Mouse (Mus musculus) neural tube, postnatal 0 days (tissue): ENCODE measurements around the gene Fsd2. TPM values are rescaled to one million over a fixed set of nuclear protein-coding genes. Genes with fewer than 3 reads are reported as not detected.

Experiments used
- microRNA counts: library from miRNA; unstranded; fragments of <30 nt; microRNA quantifications from one replicate; lab custom pipeline; 2015
- polyA plus RNA-seq: library from polyadenylated mRNA; unstranded; fragments of >200 nt; fragmentation: Nextera tagmentation; extraction: Ambion mirVana; gene quantifications from 2 replicates; pipeline ENCODE4 v1.2.1, GENCODE M21; 2015

Fsd2 gene
- polyA plus RNA-seq, result 0.17 and 0.23 TPM in 2 replicates

GRCm38 (mm10) chr7:81566892-81567291 is at the start of gene Fsd2:
Gene Fsd2 (minus strand): TSS chr7:81566944.

DNA sequence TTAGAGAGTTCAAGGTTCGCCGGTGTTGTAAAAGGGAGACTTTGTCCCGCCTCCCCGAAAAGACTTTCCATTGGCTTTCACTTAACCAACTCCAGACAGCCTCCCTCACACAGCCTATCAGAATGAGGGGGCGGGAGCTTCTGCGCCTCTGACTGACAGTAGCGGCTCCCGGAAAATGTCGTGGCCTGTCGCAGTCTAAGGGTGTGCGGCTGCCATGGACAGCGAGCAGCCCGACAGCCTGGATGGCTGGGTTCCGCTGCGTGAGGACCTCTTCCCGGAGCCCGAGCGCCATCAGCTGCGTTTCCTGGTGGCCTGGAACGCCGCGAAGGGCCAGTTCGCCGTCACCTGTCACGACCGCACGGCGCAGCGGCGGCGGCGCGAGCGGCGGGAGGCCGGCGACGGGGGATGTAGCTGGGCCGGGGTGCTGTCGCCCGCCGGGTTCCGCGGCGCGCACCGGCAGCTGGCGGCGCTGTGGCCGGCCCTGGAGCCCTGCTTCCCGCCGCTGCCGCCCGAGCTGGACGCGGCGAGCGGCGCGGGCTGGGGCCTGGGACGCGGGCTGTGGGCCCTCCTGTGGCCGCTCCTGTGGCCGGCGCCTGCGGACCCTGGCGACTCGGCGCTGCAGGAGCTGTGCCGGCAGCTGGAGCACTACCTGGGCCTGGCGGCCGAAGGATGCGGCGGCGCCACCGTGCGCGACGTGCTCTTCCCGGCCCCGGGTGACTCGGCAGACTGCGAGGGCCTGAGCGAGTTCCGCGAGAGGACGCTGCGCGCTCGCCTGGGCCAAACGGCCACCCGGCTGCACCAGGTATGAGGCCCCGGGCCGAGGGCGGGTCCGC is 4.6 kb upstream of the Fsd2 start, which contains the start of gene Whamm:
Gene Whamm (plus strand): TSS at position 159 of the 833 bp plus-strand sequence.

GRCm38 (mm10) chr7:81498181-81498580 is 68.6 kb downstream of the Fsd2 start, which contains the start of gene BC048679:
Gene BC048679 (minus strand): TSS chr7:81498281.

DNA sequence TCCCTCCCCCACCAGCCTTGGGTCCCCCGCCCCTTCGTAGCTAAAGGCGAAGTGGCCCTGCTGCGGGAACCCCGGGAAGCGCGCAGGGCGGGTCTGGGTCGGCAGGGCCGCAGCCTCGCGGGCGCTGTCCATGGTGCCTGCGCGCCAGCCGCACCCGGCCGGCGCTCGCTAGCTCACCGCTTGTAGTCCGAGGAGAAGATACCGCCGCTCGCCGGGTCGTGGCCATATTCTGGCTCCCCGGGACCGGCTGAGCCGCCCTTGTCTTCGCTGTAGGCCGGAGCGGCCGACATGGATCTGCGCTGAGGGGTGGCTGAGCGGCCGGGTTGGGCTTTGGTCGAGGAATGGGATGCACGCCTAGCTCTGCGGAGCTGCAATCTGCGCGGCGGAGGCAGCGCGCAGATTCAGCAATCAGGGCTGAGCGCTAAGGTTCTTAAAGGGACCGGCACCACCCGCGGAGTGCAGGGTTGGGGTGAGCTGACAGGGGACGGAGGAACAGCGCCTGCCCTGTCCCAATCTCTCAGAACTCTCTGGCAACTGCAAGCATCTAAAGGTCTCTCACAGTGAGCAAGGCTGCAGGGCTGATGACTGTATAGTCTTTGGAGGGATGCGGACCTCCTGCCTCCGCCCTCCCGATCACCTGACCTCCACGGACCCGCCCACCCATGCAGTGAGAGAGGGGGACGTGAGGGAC is 73.3 kb downstream of the Fsd2 start, which contains the start of gene Ap3b2:
Gene Ap3b2 (minus strand): TSS at position 595 of the 691 bp plus-strand sequence.

MicroRNAs within 50 kb of the gene (microRNA counts, 519-probe panel; counts per million panel counts)
- 40.5 counts per million for microRNA mmu-miR-1839-3p (lab: Ali Mortazavi, UCI)
- microRNA mmu-miR-1839-5p (lab: Ali Mortazavi, UCI), result 4,416 counts per million, percentile 46 among the panel's probes with 10 or more counts

Other genes with a start within 250 kb of the Fsd2 start
- gene Rps17, start 221.7 kb downstream of the Fsd2 start, polyA plus RNA-seq, result 719 and 733 TPM in 2 replicates
- gene Cpeb1, start 111.5 kb downstream of the Fsd2 start, polyA plus RNA-seq, result 7.9 and 11.4 TPM in 2 replicates
- 99.0 and 115 TPM in 2 replicates for gene Ap3b2, start 73.0 kb downstream of the Fsd2 start, polyA plus RNA-seq
- gene BC048679, start 68.7 kb downstream of the Fsd2 start, polyA plus RNA-seq, result not detected in 2 replicates
- gene Whamm, start 4.3 kb upstream of the Fsd2 start, polyA plus RNA-seq, result 8.3 and 8.9 TPM in 2 replicates
- 39.0 and 40.8 TPM in 2 replicates for gene Homer2, start 140.6 kb upstream of the Fsd2 start, polyA plus RNA-seq
- 141 and 147 TPM in 2 replicates for gene Ramac, start 196.0 kb upstream of the Fsd2 start, polyA plus RNA-seq
- gene 3110040N11Rik, start 222.5 kb upstream of the Fsd2 start, polyA plus RNA-seq, result 48.4 and 50.8 TPM in 2 replicates